Mouse (Mus musculus) G1E (cell line): ENCODE measurements around the gene Anapc2. TPM values are rescaled to one million over a fixed set of nuclear protein-coding genes. Genes with fewer than 3 reads are reported as not detected.

ENCODE experiments used
- ATAC-seq: 2 replicates; pipeline ENCODE4 v1.8.0; 2016; ENCODE audit warnings: mild to moderate bottlenecking; ENCODE audit not compliant: insufficient number of reproducible peaks, poor library complexity, low FRiP score, severe bottlenecking; ENCODE audit errors: extremely low read depth
- DNase-seq: peaks from one replicate; pipeline ENCODE4 v3.0.0; 2012; ENCODE audit warnings: low spot score
- H3K27me3 ChIP-seq: 2 replicates; pipeline ENCODE4 v1.6.1; 2012; ENCODE audit warnings: mild to moderate bottlenecking, low read length, inconsistent platforms; ENCODE audit not compliant: insufficient read depth
- H3K36me3 ChIP-seq: replicated peaks from 2 replicates; pipeline ENCODE3; 2012; ENCODE audit warnings: mild to moderate bottlenecking, inconsistent platforms
- H3K4me1 ChIP-seq: 2 replicates; pipeline ENCODE4 v1.6.1; 2012; ENCODE audit warnings: low read depth, low read length, inconsistent platforms, mixed read lengths; ENCODE audit not compliant: insufficient read depth
- H3K4me3 ChIP-seq: 2 replicates; pipeline ENCODE4 v1.5.1; 2012; ENCODE audit warnings: low read depth, mild to moderate bottlenecking, inconsistent platforms, low read length, moderate library complexity, mixed read lengths
- H3K9me3 ChIP-seq: replicated peaks from 2 replicates; pipeline ENCODE4 v1.6.1; 2012; ENCODE audit warnings: inconsistent platforms
- CTCF ChIP-seq: IDR thresholded peaks from 2 replicates; pipeline ENCODE4 v1.5.1; 2012; ENCODE audit warnings: low read depth, low read length, inconsistent platforms, mixed read lengths
- GATA1 ChIP-seq: IDR thresholded peaks from 2 replicates; pipeline ENCODE4 v1.6.1; 2012; ENCODE audit warnings: borderline replicate concordance, low read length, inconsistent platforms, mixed read lengths
- GATA2 ChIP-seq: IDR thresholded peaks from 2 replicates; pipeline ENCODE4 v1.6.1; 2012; ENCODE audit warnings: low read depth, low read length, inconsistent platforms, borderline replicate concordance
- POLR2AphosphoS5 ChIP-seq: IDR thresholded peaks from 2 replicates; pipeline ENCODE4 v1.6.1; 2012; ENCODE audit warnings: low read depth, low read length, inconsistent platforms; ENCODE audit not compliant: insufficient replicate concordance
- TAL1 ChIP-seq: conservative IDR thresholded peaks from 2 replicates; pipeline ENCODE4 v1.6.1; 2012; ENCODE audit warnings: low read depth, low read length, inconsistent platforms, mixed read lengths
- polyA plus RNA-seq: library from polyadenylated mRNA; stranded (reverse); fragments of >175 nt; gene quantifications from 2 replicates; pipeline ENCODE4 v1.2.3, GENCODE M21; 2012
- total RNA-seq, 2 experiments: library from RNA; stranded (forward) in 1 of 2; stranded (reverse) in 1 of 2; fragments of 200-1000 nt in 1 of 2; fragments of >200 nt in 1 of 2; fragmentation: Nextera tagmentation in 1 of 2; gene quantifications; 2 replicates each; pipeline ENCODE4 v1.2.3; 2014 to 2017

The Anapc2 gene
- total and polyA plus RNA-seq, 3 experiments, result 19.7 to 50.3 (median 25.3) TPM

GRCm38 (mm10) chr2:25265897-25266656, 6.2 kb upstream of the Anapc2 start:
- H3K27me3 ChIP-seq, result no peaks in the 10 kb centered on the region
- H3K4me1 ChIP-seq, result peaks cover 95% of the 10 kb centered on the region
- DNase-seq (peak; percentile 86), ATAC-seq (peak; percentile 41; the same call in 1 of the 2 replicates)
- no peak for TF ChIP-seq CTCF
- TF ChIP-seq GATA1, result no peak
- no peak for TF ChIP-seq TAL1
- peaks cover 75% of the 10 kb centered on the region for H3K36me3 ChIP-seq
- H3K9me3 ChIP-seq, result no peaks in the 10 kb centered on the region
- H3K4me3 ChIP-seq, result peak overlapping the region; percentile 89

GRCm38 (mm10) chr2:25266720-25267119, 5.6 kb upstream of the Anapc2 start:
- H3K4me3 ChIP-seq, result peak overlapping the region; percentile 89; the same call in 1 of the 2 replicates

GRCm38 (mm10) chr2:25267241-25267640, 5.0 kb upstream of the Anapc2 start:
- DNase-seq, result no peak
- no peak for ATAC-seq
- no peaks in the 10 kb centered on the region for H3K9me3 ChIP-seq
- no peaks in the 10 kb centered on the region for H3K27me3 ChIP-seq
- H3K36me3 ChIP-seq, result peaks cover 82% of the 10 kb centered on the region
- H3K4me3 ChIP-seq, result peak overlapping the region; percentile 89; the same call in 1 of the 2 replicates
- H3K4me1 ChIP-seq, result peaks cover 91% of the 10 kb centered on the region
- no peak for TF ChIP-seq CTCF
- TF ChIP-seq TAL1, result no peak
- no peak for TF ChIP-seq GATA2
- TF ChIP-seq POLR2AphosphoS5, result no peak
- no peak for TF ChIP-seq GATA1

More at GRCm38 (mm10) chr2:25266720-25267119, 5.6 kb upstream of the Anapc2 start:
- TF ChIP-seq GATA2 (no peak), GATA1 (no peak), POLR2AphosphoS5 (no peak), TAL1 (no peak), CTCF (no peak)
- DNase-seq (no peak), ATAC-seq (no peak)
- no peaks in the 10 kb centered on the region for H3K9me3 ChIP-seq
- H3K36me3 ChIP-seq, result peaks cover 81% of the 10 kb centered on the region
- no peaks in the 10 kb centered on the region for H3K27me3 ChIP-seq
- peaks cover 95% of the 10 kb centered on the region for H3K4me1 ChIP-seq

GRCm38 (mm10) chr2:25267746-25268309, 4.5 kb upstream of the Anapc2 start:
- Histone ChIP-seq H3K27me3 (no peaks in the 10 kb centered on the region), H3K36me3 (peaks cover 83% of the 10 kb centered on the region), H3K9me3 (no peaks in the 10 kb centered on the region), H3K4me1 (peaks cover 91% of the 10 kb centered on the region), H3K4me3 (no peak overlapping the region)
- no peak for TF ChIP-seq CTCF
- no peak for TF ChIP-seq TAL1
- TF ChIP-seq GATA2, result no peak
- TF ChIP-seq POLR2AphosphoS5, result no peak
- TF ChIP-seq GATA1, result no peak
- DNase-seq (no peak), ATAC-seq (no peak)

- Histone ChIP-seq H3K9me3 (no peaks in the 10 kb centered on the region), H3K27me3 (no peaks in the 10 kb centered on the region), H3K4me1 (peaks cover 58% of the 10 kb centered on the region), H3K4me3 (peak overlapping the region; percentile 84), H3K36me3 (peaks cover 91% of the 10 kb centered on the region)
- no peak for TF ChIP-seq GATA1
- TF ChIP-seq TAL1, result no peak
- TF ChIP-seq POLR2AphosphoS5, result no peak
- no peak for TF ChIP-seq GATA2
- TF ChIP-seq CTCF, result no peak
- DNase-seq (no peak), ATAC-seq (no peak)
These were observed 237 bp downstream of the Anapc2 start for GRCm38 (mm10) chr2:25272515-25272914.

DNA sequence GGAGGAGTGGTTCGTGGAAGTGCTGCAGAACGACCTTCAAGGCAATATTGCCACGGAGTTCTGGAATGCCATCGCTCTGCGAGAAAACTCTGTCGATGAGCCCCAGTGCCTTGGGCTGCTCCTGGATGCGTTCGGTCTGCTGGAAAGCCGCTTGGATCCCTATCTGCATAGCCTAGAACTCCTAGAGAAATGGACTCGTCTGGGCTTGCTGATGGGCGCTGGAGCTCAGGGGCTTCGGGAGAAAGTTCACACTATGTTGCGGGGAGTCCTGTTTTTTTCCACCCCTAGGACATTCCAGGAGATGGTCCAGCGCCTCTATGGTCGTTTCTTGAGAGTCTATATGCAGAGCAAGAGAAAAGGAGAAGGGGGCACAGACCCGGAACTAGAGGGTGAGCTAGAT, 732 bp downstream of the Anapc2 start:
- Histone ChIP-seq H3K27me3 (no peaks in the 10 kb centered on the region), H3K4me3 (peak overlapping the region; percentile 84), H3K36me3 (peaks cover 91% of the 10 kb centered on the region), H3K9me3 (no peaks in the 10 kb centered on the region), H3K4me1 (peaks cover 53% of the 10 kb centered on the region)
- no peak for DNase-seq
- no peak for ATAC-seq
- TF ChIP-seq GATA1, result no peak
- no peak for TF ChIP-seq GATA2
- no peak for TF ChIP-seq TAL1
- TF ChIP-seq POLR2AphosphoS5, result no peak
- TF ChIP-seq CTCF, result no peak
